Mouse (Mus musculus) G1E (cell line): ENCODE measurements around the gene Nek9.

Experiments
- CTCF ChIP-seq: IDR thresholded peaks from 2 replicates; pipeline ENCODE4 v1.5.1; 2012; ENCODE audit warnings: low read depth, low read length, inconsistent platforms, mixed read lengths
- GATA2 ChIP-seq: IDR thresholded peaks from 2 replicates; pipeline ENCODE4 v1.6.1; 2012; ENCODE audit warnings: low read depth, low read length, inconsistent platforms, borderline replicate concordance

- TF ChIP-seq CTCF (no peak), GATA2 (no peak)
These were observed 59.6 kb downstream of the Nek9 start for GRCm38 (mm10) chr12:85279396-85280080.
